Mouse (Mus musculus) effector memory CD4-positive, alpha-beta T cell, adult 7 months (primary cell): ENCODE results near the gene Cntnap4. TPM values are rescaled to one million over a fixed set of nuclear protein-coding genes. Genes with fewer than 3 reads are reported as not detected.

Experiments
- polyA plus RNA-seq: library from polyadenylated mRNA; unstranded; fragments of 100-300 nt; shearing (Covaris generic); gene quantifications from one replicate; pipeline ENCODE4 v1.2.1, GENCODE M21; 2017

The Cntnap4 gene
- 0.20 TPM for polyA plus RNA-seq

GRCm38 (mm10) chr8:112569471-112570141, at the start of gene Cntnap4:
Cntnap4 (plus strand) TSS chr8:112570043.

